Mouse (Mus musculus) small intestine, adult 2 months (tissue): ENCODE results near the gene Bsnd.

Experiments used
- CTCF ChIP-seq: fragments of 200-500 bp; IDR thresholded peaks from 2 replicates; pipeline ENCODE4 v1.5.1; 2012; ENCODE audit warnings: low read depth, mild to moderate bottlenecking, control low read depth, inconsistent platforms, low read length, moderate library complexity, mixed read lengths; ENCODE audit not compliant: insufficient replicate concordance, insufficient read length; ENCODE audit errors: extremely low read depth
- POLR2A ChIP-seq: fragments of 200-500 bp; IDR thresholded peaks from 2 replicates; pipeline ENCODE4 v1.6.1; 2012; ENCODE audit warnings: low read depth, mild to moderate bottlenecking, control low read depth, inconsistent platforms, low read length, moderate library complexity

DNA sequence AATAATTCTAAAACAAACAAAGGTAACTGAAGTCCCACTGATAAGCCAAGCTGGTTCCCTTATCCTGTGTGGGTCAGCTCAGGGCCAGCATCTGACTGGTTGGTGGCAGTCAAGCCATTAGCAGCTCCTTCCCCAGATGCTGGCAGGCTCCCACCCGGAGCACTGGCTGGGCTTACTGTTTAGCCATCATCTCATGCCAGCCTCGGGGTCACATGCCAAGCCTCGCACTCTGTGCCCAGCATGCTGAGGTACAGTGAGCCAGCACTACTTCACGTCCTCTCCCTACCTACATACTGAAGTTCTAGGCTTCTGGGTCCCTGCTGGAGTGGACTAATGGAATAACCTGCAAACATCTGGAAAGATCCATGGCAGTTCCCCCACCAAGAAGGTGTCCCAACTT, 38.6 kb downstream of the Bsnd start:
- TF ChIP-seq POLR2A = no peak
- no peak for TF ChIP-seq CTCF
